Mouse (Mus musculus): Measurements from ENCODE around the gene Zfp644. TPM values are rescaled to one million over a fixed set of nuclear protein-coding genes. Genes with fewer than 3 reads are reported as not detected.
"Not testable (repeated sequence)": the region's sequence is repeated elsewhere in the genome, so short reads cannot be mapped to it uniquely, and the experiment has no call there.

The Zfp644 gene
- polyA plus RNA-seq, 1 experiment, result 22.2 TPM

DNA sequence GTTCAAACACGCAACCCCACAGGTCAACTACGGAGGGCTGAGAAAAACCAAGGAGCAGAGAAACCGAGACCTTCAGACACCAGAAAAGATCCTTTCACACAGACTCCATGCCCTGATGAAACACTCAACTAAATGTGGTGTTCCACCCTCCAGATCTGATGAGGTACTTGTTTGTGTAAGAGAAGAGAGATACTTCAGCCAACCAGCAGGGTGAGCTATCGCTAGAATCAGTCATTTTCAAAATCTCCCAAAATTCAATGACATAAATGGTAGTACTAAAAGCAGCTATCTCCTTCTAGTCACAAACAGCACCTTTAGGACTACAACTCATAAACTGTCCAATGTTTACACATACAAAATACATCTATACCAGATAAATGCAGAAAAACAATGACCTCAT, 4.1 kb downstream of the Zfp644 start:
- TF ChIP-seq CTCF (IDR thresholded peaks at IDR 0.05; ENCODE audit: control insufficient read depth, insufficient read depth, insufficient replicate concordance, low read depth, low read length) (no peak), POLR2A (IDR thresholded peaks at IDR 0.05; ENCODE audit: control insufficient read depth, low read depth, low read length) (no peak)
- Histone ChIP-seq H3K4me1 (ENCODE audit: control insufficient read depth, insufficient read depth, low read length) (peaks cover 9% of the 10 kb centered on the region), H3K4me3 (ENCODE audit: control insufficient read depth, low read depth, low read length) (no peak overlapping the region), H3K27me3 (ENCODE audit: control insufficient read depth, insufficient read depth, low read length) (no peaks in the 10 kb centered on the region), H3K27ac (ENCODE audit: control insufficient read depth, insufficient read depth, low read depth, low read length) (no peak overlapping the region), H3K36me3 (ENCODE audit: control insufficient read depth, insufficient read depth, low read length) (no peaks in the 10 kb centered on the region; the same call in 1 of the 2 replicates)

DNA sequence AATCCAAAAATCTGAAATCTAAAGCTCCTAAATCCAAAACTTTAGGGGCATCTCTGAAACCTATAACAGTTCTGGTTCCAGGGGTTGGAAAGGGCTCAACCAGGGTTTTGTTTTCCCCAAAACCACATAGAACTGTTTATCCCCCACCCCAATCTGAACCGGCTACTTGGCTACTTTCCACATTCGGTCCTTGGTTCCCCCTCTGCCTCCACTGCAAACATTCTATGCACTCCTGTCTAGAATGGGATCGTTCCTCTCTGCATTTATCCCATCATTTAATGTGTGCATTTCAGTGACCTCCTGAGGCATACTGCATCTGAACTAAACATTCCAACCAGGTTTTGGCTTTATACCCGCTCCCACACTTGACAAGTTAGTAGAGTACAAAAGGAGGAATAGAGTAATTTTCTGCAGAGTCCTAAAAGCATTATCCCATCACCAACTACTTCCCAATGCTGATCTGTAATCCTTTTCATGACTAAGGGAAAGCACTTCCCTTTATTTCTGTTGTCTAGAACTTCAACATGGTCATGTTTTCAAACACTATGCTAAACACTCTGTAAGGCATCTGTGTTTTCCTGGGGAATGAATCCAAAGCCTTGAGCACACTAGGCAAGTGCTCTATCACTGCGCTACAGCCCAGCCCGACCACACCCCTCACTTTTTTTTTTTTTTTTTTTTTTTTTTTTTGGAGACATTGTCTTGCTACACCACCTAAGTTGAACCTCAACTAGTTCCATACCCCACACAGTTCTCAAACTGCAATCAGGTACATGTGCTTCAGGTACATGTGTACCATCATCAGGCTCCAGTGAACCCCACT, 16.2 kb downstream of the Zfp644 start:
- no peak overlapping the region for H3K4me3 ChIP-seq (ENCODE audit: control insufficient read depth, low read depth, low read length)

DNA sequence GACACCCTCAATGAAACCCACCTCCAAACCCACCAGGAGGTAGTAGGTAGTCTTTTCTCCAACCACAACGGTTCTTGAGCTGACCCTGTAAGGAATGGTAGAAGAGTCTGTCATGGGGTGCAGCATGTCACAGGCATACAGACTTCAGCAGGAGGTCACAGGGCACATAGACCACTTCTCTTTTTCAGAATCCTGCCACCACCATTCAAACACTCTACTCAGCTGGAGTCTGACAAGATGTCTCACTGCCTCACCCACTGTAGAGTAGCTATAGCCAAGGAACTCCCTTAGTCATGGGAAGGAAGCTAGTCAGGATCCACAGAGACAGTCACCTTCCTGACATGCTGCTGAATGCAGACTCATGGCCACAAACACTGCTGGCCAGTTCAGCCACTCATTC, 17.4 kb downstream of the Zfp644 start:
- no peak for TF ChIP-seq CTCF (IDR thresholded peaks at IDR 0.05; ENCODE audit: control insufficient read depth, insufficient read depth, insufficient replicate concordance, low read depth, low read length)
- TF ChIP-seq POLR2A (IDR thresholded peaks at IDR 0.05; ENCODE audit: control insufficient read depth, low read depth, low read length), result no peak
- Histone ChIP-seq H3K36me3 (ENCODE audit: control insufficient read depth, insufficient read depth, low read length) (peaks cover 5% of the 10 kb centered on the region), H3K4me1 (ENCODE audit: control insufficient read depth, insufficient read depth, low read length) (no peaks in the 10 kb centered on the region), H3K4me3 (ENCODE audit: control insufficient read depth, low read depth, low read length) (no peak overlapping the region), H3K27me3 (ENCODE audit: control insufficient read depth, insufficient read depth, low read length) (no peaks in the 10 kb centered on the region), H3K27ac (ENCODE audit: control insufficient read depth, insufficient read depth, low read depth, low read length) (no peak overlapping the region)

More for the DNA sequence above, 16.2 kb downstream of the Zfp644 start:
- Histone ChIP-seq H3K27ac (ENCODE audit: control insufficient read depth, insufficient read depth, low read depth, low read length) (no peak overlapping the region), H3K4me1 (ENCODE audit: control insufficient read depth, insufficient read depth, low read length) (no peaks in the 10 kb centered on the region), H3K36me3 (ENCODE audit: control insufficient read depth, insufficient read depth, low read length) (peaks cover 5% of the 10 kb centered on the region), H3K27me3 (ENCODE audit: control insufficient read depth, insufficient read depth, low read length) (no peaks in the 10 kb centered on the region)
- no peak for TF ChIP-seq POLR2A (IDR thresholded peaks at IDR 0.05; ENCODE audit: control insufficient read depth, low read depth, low read length)
- TF ChIP-seq CTCF (IDR thresholded peaks at IDR 0.05; ENCODE audit: control insufficient read depth, insufficient read depth, insufficient replicate concordance, low read depth, low read length), result no peak

DNA sequence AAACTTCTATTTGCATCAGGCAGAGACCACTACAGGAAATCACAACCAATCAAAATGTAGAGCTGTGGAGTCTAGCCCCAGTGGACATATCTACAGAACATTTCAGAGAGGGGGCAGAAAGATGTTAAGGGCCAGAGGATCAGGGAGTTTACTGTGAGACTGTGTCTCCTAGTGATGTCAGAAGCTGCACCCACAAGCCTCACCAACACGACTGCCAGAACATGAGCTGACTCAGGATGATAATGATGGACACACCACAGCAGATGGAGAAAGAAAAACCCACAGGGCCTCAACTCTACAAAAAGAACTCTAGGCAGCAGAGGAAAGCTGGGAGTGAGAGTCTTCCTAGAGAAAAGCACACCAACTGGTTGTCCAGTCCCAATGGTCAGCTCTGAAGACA, 18.3 kb downstream of the Zfp644 start:
- H3K27me3 ChIP-seq (ENCODE audit: control insufficient read depth, insufficient read depth, low read length); H3K4me3 ChIP-seq (ENCODE audit: control insufficient read depth, low read depth, low read length); H3K27ac ChIP-seq (ENCODE audit: control insufficient read depth, insufficient read depth, low read depth, low read length); H3K4me1 ChIP-seq (ENCODE audit: control insufficient read depth, insufficient read depth, low read length); H3K36me3 ChIP-seq (ENCODE audit: control insufficient read depth, insufficient read depth, low read length): not testable (repeated sequence)

DNA sequence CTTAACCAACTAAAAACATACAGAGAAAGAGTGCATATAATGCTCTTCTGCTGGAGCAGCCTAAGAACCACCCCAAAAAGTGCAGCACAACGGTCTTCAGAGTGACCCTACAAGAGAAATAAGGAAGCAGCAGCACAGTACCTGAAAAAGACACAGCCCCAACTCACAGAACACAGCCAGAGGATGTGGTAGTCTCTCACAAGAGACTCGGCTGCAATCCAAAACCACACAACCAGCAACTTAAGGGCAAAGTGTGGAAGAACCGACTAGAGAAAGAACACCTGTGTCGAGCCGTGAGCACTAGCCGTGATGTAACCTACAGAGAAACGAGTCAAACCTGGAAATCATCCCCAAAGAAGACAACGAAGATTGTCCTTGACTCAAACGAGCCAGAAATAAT, 20.3 kb downstream of the Zfp644 start:
- Histone ChIP-seq H3K36me3 (ENCODE audit: control insufficient read depth, insufficient read depth, low read length) (peaks cover 4% of the 10 kb centered on the region), H3K4me1 (ENCODE audit: control insufficient read depth, insufficient read depth, low read length) (no peaks in the 10 kb centered on the region), H3K27ac (ENCODE audit: control insufficient read depth, insufficient read depth, low read depth, low read length) (no peak overlapping the region), H3K4me3 (ENCODE audit: control insufficient read depth, low read depth, low read length) (no peak overlapping the region), H3K27me3 (ENCODE audit: control insufficient read depth, insufficient read depth, low read length) (no peaks in the 10 kb centered on the region)
- no peak for TF ChIP-seq POLR2A (IDR thresholded peaks at IDR 0.05; ENCODE audit: control insufficient read depth, low read depth, low read length)
- no peak for TF ChIP-seq CTCF (IDR thresholded peaks at IDR 0.05; ENCODE audit: control insufficient read depth, insufficient read depth, insufficient replicate concordance, low read depth, low read length)

DNA sequence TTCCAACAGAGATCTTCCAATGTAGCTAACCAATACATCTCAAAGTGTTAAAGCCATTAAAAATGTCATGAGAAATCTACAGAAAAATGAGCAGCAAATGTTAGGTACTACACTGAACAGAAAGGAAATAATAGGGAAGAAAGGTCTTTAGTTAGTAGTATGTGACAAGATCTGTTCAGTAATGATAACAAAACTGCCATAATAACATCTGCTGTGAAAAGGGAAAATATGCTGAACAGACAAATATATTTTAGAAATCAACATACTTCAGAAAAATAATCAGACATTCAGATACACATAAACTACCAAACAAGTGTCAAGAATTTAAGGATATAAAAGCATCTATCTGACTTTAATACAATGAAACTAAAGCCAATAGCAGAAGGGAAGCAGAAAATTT, 24.5 kb downstream of the Zfp644 start:
- Histone ChIP-seq H3K4me3 (ENCODE audit: control insufficient read depth, low read depth, low read length) (no peak overlapping the region), H3K36me3 (ENCODE audit: control insufficient read depth, insufficient read depth, low read length) (peaks cover 2% of the 10 kb centered on the region; the same call in 1 of the 2 replicates), H3K27me3 (ENCODE audit: control insufficient read depth, insufficient read depth, low read length) (no peaks in the 10 kb centered on the region), H3K27ac (ENCODE audit: control insufficient read depth, insufficient read depth, low read depth, low read length) (no peak overlapping the region), H3K4me1 (ENCODE audit: control insufficient read depth, insufficient read depth, low read length) (no peaks in the 10 kb centered on the region)
- TF ChIP-seq POLR2A (IDR thresholded peaks at IDR 0.05; ENCODE audit: control insufficient read depth, low read depth, low read length) (no peak), CTCF (IDR thresholded peaks at IDR 0.05; ENCODE audit: control insufficient read depth, insufficient read depth, insufficient replicate concordance, low read depth, low read length) (no peak)

DNA sequence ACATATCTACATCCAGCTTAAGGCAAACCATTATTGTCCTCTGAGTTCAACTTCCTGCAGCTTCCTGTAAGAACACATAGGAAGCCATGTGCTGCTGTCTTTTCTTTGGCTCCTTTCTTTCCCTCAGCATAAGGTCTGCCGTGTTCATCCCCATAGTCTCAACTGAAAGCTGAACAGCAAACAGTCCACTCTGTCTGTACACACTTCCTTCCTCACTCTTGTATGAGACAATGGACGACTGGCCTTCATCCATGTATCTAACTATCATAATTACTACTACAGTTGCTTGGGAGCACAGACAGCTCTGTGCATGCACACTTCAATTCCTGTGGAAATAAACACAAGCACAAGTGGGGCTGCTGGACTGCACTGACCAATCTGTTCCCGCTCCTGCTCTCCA, 25.2 kb downstream of the Zfp644 start:
- Histone ChIP-seq H3K36me3 (ENCODE audit: control insufficient read depth, insufficient read depth, low read length) (peaks cover 2% of the 10 kb centered on the region; the same call in 1 of the 2 replicates), H3K4me1 (ENCODE audit: control insufficient read depth, insufficient read depth, low read length) (no peaks in the 10 kb centered on the region), H3K27me3 (ENCODE audit: control insufficient read depth, insufficient read depth, low read length) (no peaks in the 10 kb centered on the region), H3K4me3 (ENCODE audit: control insufficient read depth, low read depth, low read length) (no peak overlapping the region), H3K27ac (ENCODE audit: control insufficient read depth, insufficient read depth, low read depth, low read length) (no peak overlapping the region)
- TF ChIP-seq CTCF (IDR thresholded peaks at IDR 0.05; ENCODE audit: control insufficient read depth, insufficient read depth, insufficient replicate concordance, low read depth, low read length) (no peak), POLR2A (IDR thresholded peaks at IDR 0.05; ENCODE audit: control insufficient read depth, low read depth, low read length) (no peak)

All from testis, adult 2 months (tissue).